Comparison of ENCODE assay signal across 7 mouse cellular contexts in the genomic region with DNA sequence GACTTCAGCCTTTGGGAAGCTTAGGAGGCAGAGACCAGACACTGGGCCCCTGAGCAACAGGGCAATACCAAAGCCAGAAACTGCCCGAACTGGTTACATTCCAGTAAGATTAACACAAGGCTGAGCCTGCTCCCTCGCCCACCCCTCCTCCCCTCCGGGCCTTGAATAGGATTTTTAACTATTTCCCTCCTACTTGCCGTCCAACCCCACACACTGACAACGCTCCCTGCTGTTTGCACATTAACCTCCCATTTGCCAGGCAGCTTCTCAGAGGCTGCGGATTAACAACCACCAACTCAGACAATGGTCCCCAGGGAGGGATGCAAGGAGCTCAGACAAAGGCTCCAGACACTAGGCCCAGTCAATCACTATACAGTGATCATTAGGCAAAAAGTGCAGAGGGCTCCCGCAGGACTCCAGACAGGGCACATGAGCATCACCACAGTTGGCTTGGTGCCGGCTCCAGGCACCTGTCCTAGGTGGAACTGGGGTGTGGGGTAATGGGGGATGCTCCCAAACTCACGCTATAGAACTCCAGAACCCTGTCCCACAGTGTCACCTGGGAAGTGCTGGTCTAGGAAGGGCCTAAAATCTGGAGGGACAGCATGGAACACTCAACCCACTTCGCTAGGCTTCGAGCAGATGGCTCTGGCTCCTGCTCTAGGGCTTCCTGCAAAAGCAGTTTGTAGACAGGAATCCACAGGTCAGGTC.
DNase-seq lines count a peak whose midpoint lies in the region; ATAC-seq and TF ChIP-seq lines count a peak whose summit lies in the region.

No protein-coding gene starts in this region.

- H3K36me3 ChIP-seq in ES-Bruce4 (ENCODE audit: control insufficient read depth, insufficient read depth, low read length, poor library complexity, severe bottlenecking) = no peaks in the 10 kb centered on the region
- no peaks in the 10 kb centered on the region for H3K36me3 ChIP-seq in hindbrain, embryonic 13.5 days

- 7% methylated on average over 11 of the region's 11 CpGs for WGBS in hindbrain, embryonic 13.5 days

- TF ChIP-seq POLR2A in ES-Bruce4 (IDR thresholded peaks at IDR 0.05; ENCODE audit: insufficient read depth, low read length) = no peak

- peak; percentile 59 for ATAC-seq in hindbrain, embryonic 13.5 days (ENCODE audit: low FRiP score)

- no peaks in the 10 kb centered on the region for H3K27me3 ChIP-seq in ES-Bruce4 (ENCODE audit: control insufficient read depth, insufficient read depth, low read length, poor library complexity, severe bottlenecking)
- peaks cover 22% of the 10 kb centered on the region for H3K27me3 ChIP-seq in hindbrain, embryonic 13.5 days

- no peaks in the 10 kb centered on the region for H3K9me3 ChIP-seq in ES-Bruce4 (replicated peaks; ENCODE audit: control insufficient read depth, insufficient read depth, low read length, poor library complexity, severe bottlenecking)
- H3K9me3 ChIP-seq in hindbrain, embryonic 13.5 days = no peaks in the 10 kb centered on the region

- H3K9ac ChIP-seq in ES-Bruce4 (ENCODE audit: low read depth, poor library complexity, severe bottlenecking) = peak overlapping the region; percentile 35; the same call in 1 of the 2 replicates
- peak overlapping the region; percentile 30; the same call in 1 of the 2 replicates for H3K9ac ChIP-seq in hindbrain, embryonic 13.5 days

- TF ChIP-seq CTCF in ES-Bruce4 (IDR thresholded peaks at IDR 0.05; ENCODE audit: low read depth, low read length) = no peak

- peak overlapping the region; percentile 62 for H3K27ac ChIP-seq in ES-Bruce4 (ENCODE audit: insufficient read depth, low read length)
- peak overlapping the region; percentile 49 for H3K27ac ChIP-seq in hindbrain, embryonic 13.5 days

- peak overlapping the region; percentile 43 for H3K4me2 ChIP-seq in hindbrain, embryonic 13.5 days

- peak; percentile 91 for TF ChIP-seq EP300 in ES-Bruce4 (IDR thresholded peaks at IDR 0.05; ENCODE audit: insufficient read depth, low read depth, low read length)

- DNase-seq in ZHBTc4 (ENCODE audit: low read depth, low spot score) = peak; percentile 98
- DNase-seq in lung, postnatal 36 days = peak; percentile 62
- DNase-seq in urinary bladder, postnatal 25 days (ENCODE audit: low spot score) = peak; percentile 54
- no peak for DNase-seq in layer of hippocampus, postnatal 14 days (ENCODE audit: low spot score in 2 of 2)
- DNase-seq in spleen, postnatal 4 days (ENCODE audit: low spot score in 2 of 2) = no peak

- H3K4me1 ChIP-seq in ES-Bruce4 (ENCODE audit: control insufficient read depth, insufficient read depth, low read length) = peaks cover 5% of the 10 kb centered on the region
- peaks cover 41% of the 10 kb centered on the region for H3K4me1 ChIP-seq in hindbrain, embryonic 13.5 days (replicated peaks)

- H3K4me3 ChIP-seq in ES-Bruce4 (ENCODE audit: low read depth, low read length) = peak overlapping the region; percentile 12; the same call in 1 of the 2 replicates
- H3K4me3 ChIP-seq in hindbrain, embryonic 13.5 days = peak overlapping the region; percentile 19

Comparison
In these comparisons a context has a peak if more than half of its experiments do, and no peak if none do; other contexts are left out.
1. DNase-seq: peak in ZHBTc4 (single experiment), lung, postnatal 36 days (single experiment) and urinary bladder, postnatal 25 days (single experiment); none in layer of hippocampus, postnatal 14 days (0 of 2) and spleen, postnatal 4 days (0 of 2).